Mouse (Mus musculus) neural tube, embryonic 13.5 days (tissue): Measurements from ENCODE around the gene Krt17. TPM values are rescaled to one million over a fixed set of nuclear protein-coding genes. Genes with fewer than 3 reads are reported as not detected.
"Not testable (repeated sequence)": the region's sequence is repeated elsewhere in the genome, so short reads cannot be mapped to it uniquely, and the experiment has no call there.

ENCODE experiments used
- ATAC-seq: fragments of 200-750 bp; cut with Nextera tagmentation; 2 replicates; pipeline ENCODE4 v1.8.0; 2017; ENCODE audit warnings: low read depth, mild to moderate bottlenecking, moderate TSS enrichment, moderate library complexity
- H3K27ac ChIP-seq: fragments of 300-500 bp; sonication (generic); replicated peaks from 2 replicates; pipeline ENCODE4 v1.5.1; 2015; ENCODE audit warnings: moderate library complexity, mild to moderate bottlenecking, inconsistent platforms
- H3K27me3 ChIP-seq: fragments of 300-500 bp; sonication (generic); 2 replicates; pipeline ENCODE4 v1.6.1; 2015; ENCODE audit warnings: mild to moderate bottlenecking, inconsistent platforms
- H3K36me3 ChIP-seq: fragments of 300-500 bp; sonication (generic); 2 replicates; pipeline ENCODE4 v1.6.1; 2015; ENCODE audit warnings: mild to moderate bottlenecking, inconsistent platforms
- H3K4me1 ChIP-seq: fragments of 300-500 bp; sonication (generic); replicated peaks from 2 replicates; pipeline ENCODE4 v1.6.1; 2015; ENCODE audit warnings: inconsistent platforms
- H3K4me2 ChIP-seq: fragments of 300-500 bp; sonication (generic); 2 replicates; pipeline ENCODE4 v1.6.1; 2015; ENCODE audit warnings: inconsistent platforms, mild to moderate bottlenecking, moderate library complexity
- H3K4me3 ChIP-seq: fragments of 300-500 bp; sonication (generic); 2 replicates; pipeline ENCODE4 v1.5.1; 2015; ENCODE audit warnings: mild to moderate bottlenecking, inconsistent platforms
- H3K9ac ChIP-seq: fragments of 300-500 bp; sonication (generic); 2 replicates; pipeline ENCODE4 v1.6.1; 2015; ENCODE audit warnings: moderate library complexity, mild to moderate bottlenecking, inconsistent platforms
- H3K9me3 ChIP-seq: fragments of 300-500 bp; sonication (generic); 2 replicates; pipeline ENCODE4 v1.6.1; 2016; ENCODE audit warnings: inconsistent platforms
- WGBS: fragments of 180-500 bp; shearing (Covaris S2); methylation state at CpG from one replicate; pipeline ENCODE4 v1.1.7; 2015; 5-methylcytosine and 5-hydroxymethylcytosine counted together
- polyA plus RNA-seq: library from polyadenylated mRNA; unstranded; fragments of >200 nt; fragmentation: Nextera tagmentation; extraction: Ambion mirVana; gene quantifications from 2 replicates; pipeline ENCODE4 v1.2.1, GENCODE M21; 2015

The Krt17 gene
- polyA plus RNA-seq, 1 experiment from 2014 or later, result 0.73 TPM

- no peak for ATAC-seq
- no peak overlapping the region for H3K4me2 ChIP-seq
- H3K27me3 ChIP-seq, result no peaks in the 10 kb centered on the region
- no peak overlapping the region for H3K27ac ChIP-seq
- H3K9ac ChIP-seq, result no peak overlapping the region
- H3K4me1 ChIP-seq, result no peaks in the 10 kb centered on the region
- H3K9me3 ChIP-seq, result no peaks in the 10 kb centered on the region
- no peak overlapping the region for H3K4me3 ChIP-seq
- 92% methylated on average over 9 of the region's 9 CpGs for WGBS
- H3K36me3 ChIP-seq, result no peaks in the 10 kb centered on the region
Measured at GRCm38 (mm10) chr11:100259079-100259478, 1.8 kb downstream of the Krt17 start.

- H3K27me3 ChIP-seq, result no peaks in the 10 kb centered on the region
- no peaks in the 10 kb centered on the region for H3K4me1 ChIP-seq
- no peak overlapping the region for H3K4me3 ChIP-seq
- no peak overlapping the region for H3K27ac ChIP-seq
- H3K9me3 ChIP-seq, result no peaks in the 10 kb centered on the region
- no peak overlapping the region for H3K4me2 ChIP-seq
- no peaks in the 10 kb centered on the region for H3K36me3 ChIP-seq
- no peak overlapping the region for H3K9ac ChIP-seq
- 97% methylated on average over 1 of the region's 1 CpGs for WGBS
- ATAC-seq, result no peak
Measured at GRCm38 (mm10) chr11:100257967-100258366, 2.9 kb downstream of the Krt17 start.

DNA sequence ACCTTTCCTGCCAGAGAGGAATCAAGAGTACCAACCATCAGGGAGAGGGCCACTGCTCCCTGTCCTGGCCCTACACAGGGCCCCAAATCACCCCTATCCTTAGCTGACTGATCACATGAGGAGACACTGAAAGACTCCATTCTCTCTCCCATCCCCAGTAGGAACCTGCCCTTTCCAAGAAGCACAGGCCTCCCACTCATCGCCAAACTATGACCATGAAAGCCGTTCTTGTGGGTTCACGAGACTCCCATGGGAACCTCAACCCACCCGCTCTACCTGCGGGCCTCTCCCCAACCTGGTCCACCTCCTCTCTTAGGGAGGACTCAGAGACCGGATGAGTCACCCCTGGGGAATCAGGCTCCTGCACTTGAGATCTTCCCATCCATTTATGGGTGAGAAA is 5.3 kb downstream of the Krt17 start:
- no peaks in the 10 kb centered on the region for H3K9me3 ChIP-seq
- H3K36me3 ChIP-seq, result no peaks in the 10 kb centered on the region
- H3K4me2 ChIP-seq, result no peak overlapping the region
- no peaks in the 10 kb centered on the region for H3K4me1 ChIP-seq
- 90% methylated on average over 6 of the region's 6 CpGs for WGBS
- ATAC-seq, result no peak
- H3K4me3 ChIP-seq, result no peak overlapping the region
- H3K27ac ChIP-seq, result no peak overlapping the region
- H3K9ac ChIP-seq, result no peak overlapping the region
- no peaks in the 10 kb centered on the region for H3K27me3 ChIP-seq

GRCm38 (mm10) chr11:100254360-100255090 is 6.3 kb downstream of the Krt17 start:
- Histone ChIP-seq H3K27me3 (no peaks in the 10 kb centered on the region), H3K27ac (no peak overlapping the region), H3K4me1 (no peaks in the 10 kb centered on the region), H3K4me3 (no peak overlapping the region), H3K9me3 (no peaks in the 10 kb centered on the region), H3K9ac (no peak overlapping the region), H3K36me3 (no peaks in the 10 kb centered on the region), H3K4me2 (no peak overlapping the region)
- ATAC-seq, result no peak
- 73% methylated on average over 5 of the region's 5 CpGs for WGBS

DNA sequence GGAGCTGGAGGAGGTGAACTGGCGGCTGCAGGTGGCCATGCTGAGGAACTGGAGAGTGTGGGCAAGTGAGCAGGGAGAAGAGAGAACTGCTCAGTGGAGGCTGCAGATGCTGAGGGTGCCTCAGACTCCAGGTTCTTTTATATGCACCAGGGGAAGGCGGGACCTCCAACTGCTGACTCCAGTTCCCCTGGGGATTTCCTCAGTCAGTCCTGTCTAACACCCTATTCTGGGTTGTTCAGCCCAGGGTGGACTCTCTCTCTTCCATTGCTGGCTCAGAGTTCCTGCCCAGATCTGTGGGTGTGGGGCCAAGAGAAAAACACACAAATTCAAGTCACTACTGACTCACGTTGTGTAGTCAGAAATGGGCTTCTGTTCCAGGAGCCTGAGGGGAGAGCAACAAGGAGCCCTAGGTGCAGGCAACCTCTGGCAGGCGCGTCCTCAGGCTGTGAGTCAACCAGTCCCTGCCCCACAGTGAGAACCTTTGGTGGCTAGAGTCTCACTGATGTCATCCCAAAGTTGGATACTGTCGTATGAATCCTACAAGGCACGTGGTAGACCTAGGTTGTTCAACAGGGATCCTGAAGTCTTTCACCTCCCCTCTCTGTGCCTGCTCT is 11.9 kb downstream of the Krt17 start, which contains the start of gene Krt16:
Gene Krt16, minus strand, starts transcription at position 51 of the 614 bp plus-strand sequence.
- no peak within 1 kb of the TSS for H3K4me3 ChIP-seq
- H3K4me1 ChIP-seq, result no peaks in the 10 kb centered on the region
- WGBS, result 84% methylated on average over 7 of the region's 7 CpGs
- no peaks in the 10 kb centered on the region for H3K9me3 ChIP-seq
- H3K27ac ChIP-seq, result no peak within 1 kb of the TSS
- ATAC-seq, result no peak
- no peak within 1 kb of the TSS for H3K4me2 ChIP-seq
- H3K36me3 ChIP-seq, result no peaks in the 10 kb centered on the region
- H3K9ac ChIP-seq, result no peak within 1 kb of the TSS
- H3K27me3 ChIP-seq, result no peaks in the 10 kb centered on the region

GRCm38 (mm10) chr11:100246471-100246870 is 14.4 kb downstream of the Krt17 start:
- H3K9me3 ChIP-seq, H3K27ac ChIP-seq, H3K4me2 ChIP-seq, ATAC-seq, H3K4me3 ChIP-seq, H3K9ac ChIP-seq, H3K4me1 ChIP-seq, H3K27me3 ChIP-seq, H3K36me3 ChIP-seq: not testable (repeated sequence)
- WGBS, result 63% methylated on average over 7 of the region's 7 CpGs

GRCm38 (mm10) chr11:100240272-100240671 is 20.6 kb downstream of the Krt17 start:
- H3K27ac ChIP-seq, H3K4me1 ChIP-seq, H3K4me3 ChIP-seq, H3K27me3 ChIP-seq, ATAC-seq, H3K36me3 ChIP-seq, H3K9ac ChIP-seq, H3K4me2 ChIP-seq, H3K9me3 ChIP-seq: not testable (repeated sequence)
- 85% methylated on average over 4 of the region's 4 CpGs for WGBS

GRCm38 (mm10) chr11:100221741-100222140 is 39.1 kb downstream of the Krt17 start:
- H3K4me1 ChIP-seq, result no peaks in the 10 kb centered on the region
- no peak for ATAC-seq

DNA sequence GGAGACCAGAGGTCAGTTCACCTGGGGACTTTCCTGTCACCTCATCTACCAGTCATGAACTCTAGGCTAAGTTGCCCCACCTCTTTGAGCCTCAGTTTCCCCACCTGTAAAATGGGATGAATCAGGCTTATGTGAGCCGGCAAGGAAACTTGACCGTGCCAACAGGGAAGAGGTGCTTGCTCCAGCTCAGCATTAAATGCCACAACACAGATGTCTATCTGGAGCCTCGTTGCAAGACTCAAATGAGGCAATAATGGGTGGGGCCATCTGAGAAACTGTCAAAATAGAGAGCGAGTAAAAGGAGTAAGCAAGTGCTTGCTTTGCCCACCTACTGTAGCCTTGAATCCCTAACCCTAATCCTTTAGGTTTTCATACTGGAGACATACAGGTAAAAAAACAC is 41.5 kb downstream of the Krt17 start:
- Histone ChIP-seq H3K4me3 (no peak overlapping the region), H3K9me3 (no peaks in the 10 kb centered on the region), H3K36me3 (no peaks in the 10 kb centered on the region), H3K27ac (no peak overlapping the region), H3K9ac (no peak overlapping the region), H3K27me3 (no peaks in the 10 kb centered on the region), H3K4me1 (no peaks in the 10 kb centered on the region), H3K4me2 (no peak overlapping the region)
- no peak for ATAC-seq
- 87% methylated on average over 4 of the region's 4 CpGs for WGBS

More at GRCm38 (mm10) chr11:100221741-100222140, 39.1 kb downstream of the Krt17 start:
- no peak overlapping the region for H3K27ac ChIP-seq
- H3K4me3 ChIP-seq, result no peak overlapping the region
- peaks cover 12% of the 10 kb centered on the region for H3K9me3 ChIP-seq
- H3K9ac ChIP-seq, result no peak overlapping the region
- 30% methylated on average over 8 of the region's 8 CpGs for WGBS
- no peak overlapping the region for H3K4me2 ChIP-seq
- H3K36me3 ChIP-seq, result no peaks in the 10 kb centered on the region
- H3K27me3 ChIP-seq, result no peaks in the 10 kb centered on the region

- Histone ChIP-seq H3K4me2 (no peak overlapping the region), H3K27me3 (no peaks in the 10 kb centered on the region), H3K4me3 (no peak overlapping the region), H3K27ac (no peak overlapping the region), H3K36me3 (no peaks in the 10 kb centered on the region), H3K9me3 (no peaks in the 10 kb centered on the region), H3K9ac (no peak overlapping the region), H3K4me1 (no peaks in the 10 kb centered on the region)
- ATAC-seq, result no peak
- WGBS, result 70% methylated on average over 6 of the region's 6 CpGs
Measured at GRCm38 (mm10) chr11:100208542-100208941, 52.3 kb downstream of the Krt17 start.

- no peak within 1 kb of the TSS for H3K4me2 ChIP-seq
- no peak within 1 kb of the TSS for H3K27ac ChIP-seq
- WGBS, result 96% methylated on average over 8 of the region's 8 CpGs
- H3K4me3 ChIP-seq, result no peak within 1 kb of the TSS
- ATAC-seq, result no peak
- H3K9me3 ChIP-seq, result no peaks in the 10 kb centered on the region
- no peaks in the 10 kb centered on the region for H3K4me1 ChIP-seq
- no peaks in the 10 kb centered on the region for H3K36me3 ChIP-seq
- no peaks in the 10 kb centered on the region for H3K27me3 ChIP-seq
- no peak within 1 kb of the TSS for H3K9ac ChIP-seq
Measured at GRCm38 (mm10) chr11:100207498-100207897, 53.3 kb downstream of the Krt17 start, which contains the start of gene Krt14. TSS of gene Krt14 (minus strand) at chr11:100207548.
